Mouse (Mus musculus) megakaryocyte, adult 5-6 weeks (primary cell): Measurements from ENCODE around the gene Agpat4. TPM values are rescaled to one million over a fixed set of nuclear protein-coding genes. Genes with fewer than 3 reads are reported as not detected.
A peak's percentile ranks its signal among the peaks of the same experiment; 100 is the strongest.

ENCODE experiments used
- ATAC-seq: 2 replicates; pipeline ENCODE4 v1.8.0; 2016; ENCODE audit warnings: mild to moderate bottlenecking, inconsistent platforms; ENCODE audit not compliant: poor library complexity, severe bottlenecking
- total RNA-seq, 2 experiments: library from RNA; stranded (forward) in 1 of 2; stranded (reverse) in 1 of 2; fragments of 153-499, 151-499 nt in 1 of 2; fragments of 221-1000, 200-1000 nt in 1 of 2; gene quantifications; 2 replicates each; pipeline versions ENCODE4 v1.2.3 to v1.2.4; 2015 to 2017

Gene Agpat4
- total RNA-seq, 2 experiments from 2014 or later = 8.9 to 12.1 TPM

DNA sequence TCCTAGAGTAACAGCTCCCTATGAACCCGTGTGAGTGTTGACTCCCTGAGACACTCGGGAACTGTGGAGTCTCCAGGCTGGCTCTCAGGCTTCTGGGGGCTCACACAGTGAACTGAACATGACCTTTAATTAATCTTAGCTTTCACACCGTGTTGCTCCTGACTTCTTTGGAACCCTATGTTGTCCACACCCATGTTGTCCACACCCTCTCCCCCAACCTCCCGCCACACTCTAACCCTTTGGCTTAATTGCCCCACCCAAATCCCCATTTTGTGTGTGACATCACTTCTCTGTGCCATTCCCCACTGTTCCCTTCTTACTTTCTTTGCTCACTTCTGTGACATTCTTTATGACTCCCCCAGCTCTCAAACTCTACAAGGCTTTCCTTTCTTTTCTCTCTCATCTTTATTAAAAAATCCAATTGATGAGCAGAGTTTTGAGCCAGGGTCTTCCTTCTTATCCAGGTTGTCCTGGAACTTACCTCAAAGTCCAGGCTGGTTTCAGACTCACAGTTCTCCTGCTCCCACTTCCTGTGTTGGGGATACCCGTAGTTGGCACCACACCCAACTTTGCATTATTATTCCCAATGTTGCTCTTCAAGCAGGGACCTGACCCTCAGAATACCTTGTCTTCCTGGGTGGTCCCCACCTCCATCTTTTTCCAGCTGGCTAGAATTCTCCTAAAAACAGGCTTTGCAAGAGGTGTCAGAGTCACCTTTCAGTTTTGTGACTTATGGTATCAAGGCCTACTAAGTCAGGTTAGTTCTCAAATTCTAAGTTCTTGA, 64.4 kb downstream of the Agpat4 start:
- 0 out of 2 replicates have a peak, but pooled peaks have one; percentile 30 for ATAC-seq

DNA sequence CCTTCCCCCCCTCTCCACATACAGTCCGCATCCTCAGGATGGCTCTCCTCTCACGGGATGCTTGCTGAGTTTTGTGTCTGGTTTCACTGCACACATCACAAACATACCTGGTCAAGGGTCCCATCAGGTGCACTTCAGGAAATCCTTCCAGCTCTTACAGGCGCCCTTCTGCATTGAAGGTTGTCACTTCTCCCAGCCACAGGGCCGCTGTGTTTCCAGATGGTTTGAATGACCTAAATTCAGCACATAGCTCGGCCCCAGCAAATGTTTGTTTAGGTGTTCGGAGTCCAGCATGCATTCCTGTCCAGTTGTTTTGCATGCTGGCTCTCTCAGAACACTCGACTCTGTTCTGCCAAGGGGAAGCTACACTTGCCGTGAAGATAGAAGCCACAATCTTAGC, 65.8 kb downstream of the Agpat4 start:
- no peak for ATAC-seq

- peak; percentile 47 for ATAC-seq
These were observed 67.4 kb downstream of the Agpat4 start for GRCm38 (mm10) chr17:12185855-12186254.

GRCm38 (mm10) chr17:12186341-12186740, 67.8 kb downstream of the Agpat4 start:
- ATAC-seq = no peak

GRCm38 (mm10) chr17:12187782-12188181, 69.3 kb downstream of the Agpat4 start:
- no peak for ATAC-seq

- no peak for ATAC-seq
These were observed 76.6 kb downstream of the Agpat4 start for GRCm38 (mm10) chr17:12195137-12195536.

GRCm38 (mm10) chr17:12195604-12196003, 77.1 kb downstream of the Agpat4 start:
- ATAC-seq = no peak

- no peak for ATAC-seq
These were observed 81.4 kb downstream of the Agpat4 start for GRCm38 (mm10) chr17:12199933-12200332.

- no peak for ATAC-seq
These were observed 82.6 kb downstream of the Agpat4 start for GRCm38 (mm10) chr17:12201086-12201485.

- ATAC-seq = no peak
These were observed 85.0 kb downstream of the Agpat4 start for GRCm38 (mm10) chr17:12203414-12203897.

- no peak for ATAC-seq
These were observed 85.7 kb downstream of the Agpat4 start for GRCm38 (mm10) chr17:12204246-12204645.

- no peak for ATAC-seq
These were observed 86.1 kb downstream of the Agpat4 start for GRCm38 (mm10) chr17:12204689-12205014.

- peak; percentile 31 for ATAC-seq
These were observed 86.7 kb downstream of the Agpat4 start for GRCm38 (mm10) chr17:12205015-12205693.

- ATAC-seq = 0 out of 2 replicates have a peak, but pooled peaks have one; percentile 20
These were observed 87.2 kb downstream of the Agpat4 start for GRCm38 (mm10) chr17:12205694-12206075.

GRCm38 (mm10) chr17:12206248-12206647, 87.7 kb downstream of the Agpat4 start:
- ATAC-seq = no peak

DNA sequence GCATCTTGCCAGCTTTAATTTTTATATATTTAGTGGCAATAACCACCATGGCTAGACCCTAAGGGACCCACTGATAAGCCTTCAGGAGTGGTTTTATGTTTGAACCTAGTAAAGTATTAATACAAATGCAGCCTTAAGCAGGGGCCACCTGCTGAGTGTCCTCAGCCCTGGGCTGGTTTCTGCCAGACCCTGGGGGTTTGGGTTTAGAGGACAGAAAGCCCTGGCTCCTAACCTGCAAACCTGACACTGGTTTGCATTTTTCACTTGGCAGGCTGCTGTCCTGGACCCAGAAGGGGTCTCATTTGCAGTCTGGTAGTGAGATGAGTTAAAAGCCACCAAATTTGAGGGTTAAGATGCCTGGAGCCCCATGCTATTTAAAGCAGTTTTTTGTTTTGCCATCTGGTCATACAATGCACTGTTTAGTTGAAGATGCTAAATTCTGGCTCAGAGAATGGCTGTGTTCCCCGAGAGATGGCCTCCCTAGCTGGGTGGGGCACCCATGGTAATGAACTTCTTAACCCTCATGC, 88.6 kb downstream of the Agpat4 start:
- no peak for ATAC-seq

DNA sequence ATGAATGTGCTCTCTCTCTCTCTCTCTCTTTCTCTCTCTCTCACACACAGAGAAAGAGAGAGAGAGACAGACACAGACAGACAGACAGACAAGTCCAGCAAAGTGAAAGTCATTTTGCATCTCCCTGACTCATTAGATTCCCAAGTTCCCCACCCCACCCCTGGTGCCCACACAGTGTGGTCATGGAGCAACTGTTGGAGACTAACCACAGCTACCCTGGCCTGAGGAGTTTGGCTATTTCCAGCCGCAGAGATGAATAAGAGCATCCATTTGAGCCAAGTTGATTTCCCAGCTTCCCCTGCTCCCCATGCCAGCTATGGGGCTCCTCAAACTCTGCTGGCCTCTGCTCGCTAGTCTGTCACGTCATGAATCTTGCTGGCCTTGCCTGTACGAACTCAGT, 91.0 kb downstream of the Agpat4 start:
- ATAC-seq = no peak

- peak; percentile 94 for ATAC-seq
These were observed 92.1 kb downstream of the Agpat4 start for GRCm38 (mm10) chr17:12210544-12211132.

DNA sequence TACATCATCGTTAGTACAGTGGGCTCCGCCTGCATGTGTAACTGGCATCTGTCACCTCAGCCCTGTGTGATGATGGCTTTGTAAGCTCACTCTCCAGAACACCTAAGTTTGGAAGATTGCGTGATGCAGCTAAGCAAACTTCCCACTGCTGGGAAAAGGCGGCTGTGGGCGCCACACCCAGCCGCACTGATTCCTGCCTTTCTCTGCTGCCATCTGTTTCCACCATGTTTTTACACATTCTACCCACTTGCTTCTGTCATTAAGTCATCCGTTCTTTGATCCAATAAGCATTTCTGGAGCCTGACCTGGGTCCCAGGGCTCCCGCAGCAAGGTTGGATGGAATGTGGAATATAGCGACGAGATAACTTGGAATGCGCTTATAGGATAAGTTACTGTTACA, 93.4 kb downstream of the Agpat4 start:
- no peak for ATAC-seq

GRCm38 (mm10) chr17:12212341-12212740, 93.8 kb downstream of the Agpat4 start:
- ATAC-seq = no peak

DNA sequence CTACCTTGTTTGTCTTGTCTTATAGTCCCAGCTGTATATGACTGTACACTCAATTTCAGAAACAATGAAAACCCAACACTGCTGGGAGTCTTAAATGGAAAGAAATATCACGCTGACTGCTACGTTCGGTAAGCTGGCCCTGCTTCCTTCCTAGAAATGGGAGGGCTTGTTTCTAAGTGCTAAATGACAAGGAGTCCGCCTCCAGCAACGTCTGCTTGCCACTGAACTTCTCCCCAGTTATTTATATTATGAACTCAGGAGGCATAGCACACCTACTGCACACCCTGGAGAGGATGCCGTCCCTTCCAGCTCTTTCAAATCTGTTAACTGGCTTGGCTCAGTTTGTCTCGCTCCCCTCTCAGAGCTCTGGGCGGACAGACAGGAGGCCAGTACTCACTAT, 94.9 kb downstream of the Agpat4 start:
- no peak for ATAC-seq

DNA sequence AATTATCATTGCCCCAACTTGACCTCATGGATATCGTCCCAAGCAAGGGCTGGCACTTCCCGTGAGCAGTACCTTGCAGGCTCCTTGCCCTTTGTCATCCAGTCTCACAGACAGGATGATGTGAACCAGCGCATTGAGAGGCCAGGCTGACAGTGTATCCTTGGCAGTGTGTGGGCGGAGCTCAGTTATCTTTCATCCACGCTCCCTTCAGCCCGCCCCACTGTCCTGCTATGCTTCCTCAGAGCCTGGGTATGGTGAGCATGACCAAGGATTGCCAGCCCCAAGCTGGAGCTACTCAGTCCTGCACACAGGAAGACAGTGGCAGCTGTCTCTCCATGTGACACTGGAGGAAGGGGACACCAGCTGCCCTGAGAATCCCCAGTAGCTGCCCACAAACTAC, 97.7 kb downstream of the Agpat4 start:
- ATAC-seq = no peak
